ENCODE assay signal across 8 mouse cellular contexts in genomic region chr12:31350191-31350943, GRCm38 (mm10). TPM values are rescaled to one million over a fixed set of nuclear protein-coding genes. Genes with fewer than 3 reads are reported as not detected.
A peak's percentile ranks its signal among the peaks of the same experiment; 100 is the strongest.
DNase-seq lines count a peak whose midpoint lies in the region; ATAC-seq and TF ChIP-seq lines count a peak whose summit lies in the region.

No protein-coding gene starts in this region.

- peaks cover 4% of the 10 kb centered on the region; the same call in 1 of the 2 replicates for H3K4me1 ChIP-seq in lung, embryonic 14.5 days (ENCODE audit: insufficient read depth)
- peaks cover 15% of the 10 kb centered on the region for H3K4me1 ChIP-seq in embryonic facial prominence, embryonic 10.5 days
- peaks cover 13% of the 10 kb centered on the region for H3K4me1 ChIP-seq in intestine, embryonic 14.5 days (replicated peaks; ENCODE audit: control insufficient read depth, insufficient read depth, low read length)

- H3K9me3 ChIP-seq in lung, embryonic 14.5 days (ENCODE audit: low read depth, low read length), result no peaks in the 10 kb centered on the region
- H3K9me3 ChIP-seq in embryonic facial prominence, embryonic 10.5 days, result no peaks in the 10 kb centered on the region
- H3K9me3 ChIP-seq in intestine, embryonic 14.5 days (ENCODE audit: control insufficient read depth, low read length), result no peaks in the 10 kb centered on the region

- peak overlapping the region; percentile 94 for H3K4me3 ChIP-seq in lung, embryonic 14.5 days (ENCODE audit: low read depth, low read length)
- H3K4me3 ChIP-seq in embryonic facial prominence, embryonic 10.5 days, result peak overlapping the region; percentile 99
- peak overlapping the region; percentile 89 for H3K4me3 ChIP-seq in intestine, embryonic 14.5 days (ENCODE audit: low read depth, low read length)
- H3K4me3 ChIP-seq in myocyte, result peak overlapping the region; percentile 87

- 24% methylated on average over 15 of the region's 15 CpGs for WGBS in lung, embryonic 14.5 days
- WGBS in embryonic facial prominence, embryonic 10.5 days, result 27% methylated on average over 15 of the region's 15 CpGs
- 23% methylated on average over 15 of the region's 15 CpGs for WGBS in intestine, embryonic 14.5 days

- ATAC-seq in lung, embryonic 14.5 days (ENCODE audit: insufficient read depth), result no peak
- ATAC-seq in intestine, embryonic 14.5 days (replicated peaks; ENCODE audit: low FRiP score, low TSS enrichment, low read depth), result no peak

- peak overlapping the region; percentile 89 for H3K9ac ChIP-seq in lung, embryonic 14.5 days
- peak overlapping the region; percentile 90 for H3K9ac ChIP-seq in intestine, embryonic 14.5 days (ENCODE audit: low read length)

- DNase-seq in lung, embryonic 14.5 days, result peak; percentile 1
- no peak for DNase-seq in lung, postnatal 10 days
- no peak for DNase-seq in embryonic facial prominence, embryonic 10.5 days (ENCODE audit: low spot score)
- DNase-seq in intestine, embryonic 14.5 days (ENCODE audit: low spot score), result no peak
- DNase-seq in frontal cortex, postnatal 10 days (ENCODE audit: low spot score in 2 of 2), result no peak
- no peak for DNase-seq in layer of hippocampus, adult 18-20 months (ENCODE audit: low spot score in 2 of 2)
- no peak for DNase-seq in kidney, postnatal 10 days

- TF ChIP-seq POLR2A in myocyte (IDR thresholded peaks at IDR 0.05; ENCODE audit: insufficient read length, low read depth), result no peak

- peak overlapping the region; percentile 55 for H3ac ChIP-seq in myocyte (ENCODE audit: control insufficient read depth, insufficient read length)

- peak overlapping the region; percentile 75; the same call in 1 of the 2 replicates for H3K27ac ChIP-seq in lung, embryonic 14.5 days (ENCODE audit: low read depth)
- peak overlapping the region; percentile 93 for H3K27ac ChIP-seq in embryonic facial prominence, embryonic 10.5 days (replicated peaks)
- H3K27ac ChIP-seq in intestine, embryonic 14.5 days (ENCODE audit: low read depth), result peak overlapping the region; percentile 71; the same call in 1 of the 2 replicates

- peaks cover 55% of the 10 kb centered on the region for H3K79me2 ChIP-seq in myocyte (ENCODE audit: control insufficient read depth, insufficient read depth)

- no peak for TF ChIP-seq CTCF in lung, embryonic 14.5 days (IDR thresholded peaks at IDR 0.05; ENCODE audit: low read depth)

- no peaks in the 10 kb centered on the region for H3K27me3 ChIP-seq in lung, embryonic 14.5 days (ENCODE audit: insufficient read depth, low read length)
- H3K27me3 ChIP-seq in embryonic facial prominence, embryonic 10.5 days (replicated peaks; ENCODE audit: low read depth, poor library complexity, severe bottlenecking), result no peaks in the 10 kb centered on the region
- no peaks in the 10 kb centered on the region for H3K27me3 ChIP-seq in intestine, embryonic 14.5 days (replicated peaks; ENCODE audit: control insufficient read depth, insufficient read depth, low read length)
- H3K27me3 ChIP-seq in myocyte (ENCODE audit: control insufficient read depth, insufficient read depth, insufficient read length), result no peaks in the 10 kb centered on the region

- peak overlapping the region; percentile 87 for H3K4me2 ChIP-seq in lung, embryonic 14.5 days
- peak overlapping the region; percentile 97 for H3K4me2 ChIP-seq in intestine, embryonic 14.5 days (ENCODE audit: low read length)
- peak overlapping the region; percentile 73 for H3K4me2 ChIP-seq in myocyte (ENCODE audit: low read depth)

- H3K36me3 ChIP-seq in lung, embryonic 14.5 days (ENCODE audit: insufficient read depth), result peaks cover 25% of the 10 kb centered on the region
- peaks cover 30% of the 10 kb centered on the region for H3K36me3 ChIP-seq in embryonic facial prominence, embryonic 10.5 days (replicated peaks)
- H3K36me3 ChIP-seq in intestine, embryonic 14.5 days (ENCODE audit: control insufficient read depth, insufficient read depth, low read length), result peaks cover 27% of the 10 kb centered on the region
- H3K36me3 ChIP-seq in myocyte (ENCODE audit: control insufficient read depth, insufficient read depth), result peaks cover 32% of the 10 kb centered on the region

TF ChIP-seq in myocyte, 11 proteins besides CTCF, POLR2A, EP300 and RAD21:
- TF ChIP-seq TCF12 (IDR thresholded peaks at IDR 0.05; ENCODE audit: insufficient read depth, poor library complexity, severe bottlenecking), result no peak
- TF ChIP-seq CEBPB (IDR thresholded peaks at IDR 0.05; ENCODE audit: insufficient read depth, poor library complexity, severe bottlenecking), result peak; percentile 71; the same call in 1 of the 2 replicates
- TF ChIP-seq TCF3 (IDR thresholded peaks at IDR 0.05; ENCODE audit: insufficient read length, low read depth), result no peak
TF ChIP-seq in myocyte: peak in this region for 1.

RNA-seq across cellular contexts. Expression of gene Dld, which starts 0.9 kb away (rescaled TPM):
- 124 and 128 TPM in 2 replicates for polyA plus RNA-seq in lung, embryonic 14.5 days (2014; fragmentation: Nextera tagmentation; extraction: Ambion mirVana)
- 145 and 147 TPM in 2 replicates for polyA plus RNA-seq in embryonic facial prominence, embryonic 10.5 days (2016; fragmentation: Nextera tagmentation; extraction: Ambion mirVana)
- polyA plus RNA-seq in intestine, embryonic 14.5 days (2014; fragmentation: Nextera tagmentation; extraction: Ambion mirVana), result 128 and 134 TPM in 2 replicates
- polyA plus RNA-seq in myocyte (2012; fragmentation: generic; extraction: Trizol), result 60.9 TPM
- 100 to 1,000 TPM; 101 to 105 TPM for total RNA-seq in layer of hippocampus, adult 18-20 months (2021)

RNA-seq across cellular contexts. Expression of gene Slc26a3, which starts 40.3 kb away (rescaled TPM):
- not detected in 2 replicates for polyA plus RNA-seq in lung, embryonic 14.5 days (2014; fragmentation: Nextera tagmentation; extraction: Ambion mirVana)
- polyA plus RNA-seq in embryonic facial prominence, embryonic 10.5 days (2016; fragmentation: Nextera tagmentation; extraction: Ambion mirVana), result not detected in 2 replicates
- polyA plus RNA-seq in intestine, embryonic 14.5 days (2014; fragmentation: Nextera tagmentation; extraction: Ambion mirVana), result 0.58 and 0.99 TPM in 2 replicates
- polyA plus RNA-seq in myocyte (2012; fragmentation: generic; extraction: Trizol), result not detected
- total RNA-seq in layer of hippocampus, adult 18-20 months (2021), result under 1 TPM; 0.20 to 0.30 TPM
